Mouse (Mus musculus): ENCODE measurements around the gene Dhrs7. TPM values are rescaled to one million over a fixed set of nuclear protein-coding genes. Genes with fewer than 3 reads are reported as not detected.
A peak's percentile ranks its signal among the peaks of the same experiment; 100 is the strongest.

Dhrs7 gene
- total RNA-seq (2021) (10 to 100 TPM; 54.6 to 65.7 TPM), polyA plus RNA-seq (2012; rRNA removed) (47.9 and 57.7 TPM in 2 replicates)
- long read RNA-seq, transcript Dhrs7-201 (7 exons, 1,385 nt), result major isoform, 53 of 55 reads
- long read RNA-seq, partial matches to known transcripts, result 0 of 55 reads
- long read RNA-seq, other reads (novel, unspliced or antisense), result 1 of 55 reads

GRCm38 (mm10) chr12:72664735-72665337, at the start of gene Dhrs7:
TSS of gene Dhrs7 (minus strand) at chr12:72664909.
- peak; percentile 93 to 96 for DNase-seq
- intact Hi-C loops (cut with DNase I), result loop anchor here (2.0 to 5.0 kb wide), 3 partner anchors 30 to 128 kb away; partner anchors contain the start of genes Pcnx4 and Ppm1a
- 2% methylated on average over 33 of the region's 33 CpGs for WGBS
- H3K4me3 ChIP-seq, result peak within 1 kb of the TSS; percentile 87
- no peaks in the 10 kb centered on the region for H3K36me3 ChIP-seq (ENCODE audit: control insufficient read depth, insufficient read depth, low read length)
- H3K27ac ChIP-seq, result peak within 1 kb of the TSS; percentile 96
- TF ChIP-seq EP300 (IDR thresholded peaks at IDR 0.05; ENCODE audit: insufficient read depth, low read depth, low read length) (peak; percentile 73), POLR2A (IDR thresholded peaks at IDR 0.05; ENCODE audit: insufficient read depth, low read depth, low read length) (peak; percentile 95), CTCF (IDR thresholded peaks at IDR 0.05) (peak; percentile 72)
- peak within 1 kb of the TSS; percentile 82 for H3K9ac ChIP-seq (ENCODE audit: low read depth, low read length)
- H3K79me2 ChIP-seq (replicated peaks; ENCODE audit: control insufficient read depth, insufficient read depth, low read length), result no peaks in the 10 kb centered on the region
- H3K4me1 ChIP-seq (ENCODE audit: control insufficient read depth, insufficient read depth, low read length), result peaks cover 7% of the 10 kb centered on the region
- H3K27me3 ChIP-seq (ENCODE audit: control insufficient read depth, insufficient read depth, low read length), result no peaks in the 10 kb centered on the region

GRCm38 (mm10) chr12:72709981-72710380, 45.3 kb upstream of the Dhrs7 start:
- Histone ChIP-seq H3K9ac (ENCODE audit: low read depth, low read length) (no peak overlapping the region), H3K4me1 (ENCODE audit: control insufficient read depth, insufficient read depth, low read length) (no peaks in the 10 kb centered on the region), H3K27me3 (ENCODE audit: control insufficient read depth, insufficient read depth, low read length) (no peaks in the 10 kb centered on the region), H3K27ac (no peak overlapping the region), H3K79me2 (replicated peaks; ENCODE audit: control insufficient read depth, insufficient read depth, low read length) (no peaks in the 10 kb centered on the region), H3K4me3 (no peak overlapping the region), H3K36me3 (ENCODE audit: control insufficient read depth, insufficient read depth, low read length) (no peaks in the 10 kb centered on the region)
- DNase-seq, result no peak
- no peak for TF ChIP-seq POLR2A (IDR thresholded peaks at IDR 0.05; ENCODE audit: insufficient read depth, low read depth, low read length)
- no peak for TF ChIP-seq EP300 (IDR thresholded peaks at IDR 0.05; ENCODE audit: insufficient read depth, low read depth, low read length)
- TF ChIP-seq CTCF (IDR thresholded peaks at IDR 0.05), result no peak
- intact Hi-C loops (cut with DNase I), result no loop called here
- 96% methylated on average over 3 of the region's 3 CpGs for WGBS

- no peak overlapping the region for H3K27ac ChIP-seq
- no peaks in the 10 kb centered on the region for H3K4me1 ChIP-seq (ENCODE audit: control insufficient read depth, insufficient read depth, low read length)
- H3K79me2 ChIP-seq (replicated peaks; ENCODE audit: control insufficient read depth, insufficient read depth, low read length), result no peaks in the 10 kb centered on the region
- 84% methylated on average over 4 of the region's 4 CpGs for WGBS
- DNase-seq, result no peak
- no peak overlapping the region for H3K4me3 ChIP-seq
- H3K27me3 ChIP-seq (ENCODE audit: control insufficient read depth, insufficient read depth, low read length), result no peaks in the 10 kb centered on the region
- intact Hi-C loops (cut with DNase I), result no loop called here
- no peaks in the 10 kb centered on the region for H3K36me3 ChIP-seq (ENCODE audit: control insufficient read depth, insufficient read depth, low read length)
- no peak overlapping the region for H3K9ac ChIP-seq (ENCODE audit: low read depth, low read length)
- TF ChIP-seq CTCF (IDR thresholded peaks at IDR 0.05) (no peak), POLR2A (IDR thresholded peaks at IDR 0.05; ENCODE audit: insufficient read depth, low read depth, low read length) (no peak), EP300 (IDR thresholded peaks at IDR 0.05; ENCODE audit: insufficient read depth, low read depth, low read length) (no peak)
Measured at GRCm38 (mm10) chr12:72704068-72704467, 39.4 kb upstream of the Dhrs7 start.

GRCm38 (mm10) chr12:72700013-72700412, 35.3 kb upstream of the Dhrs7 start:
- intact Hi-C loops (cut with DNase I), result no loop called here
- Histone ChIP-seq H3K4me3 (no peak overlapping the region), H3K4me1 (ENCODE audit: control insufficient read depth, insufficient read depth, low read length) (no peaks in the 10 kb centered on the region), H3K9ac (ENCODE audit: low read depth, low read length) (no peak overlapping the region), H3K79me2 (replicated peaks; ENCODE audit: control insufficient read depth, insufficient read depth, low read length) (no peaks in the 10 kb centered on the region), H3K27ac (no peak overlapping the region), H3K27me3 (ENCODE audit: control insufficient read depth, insufficient read depth, low read length) (no peaks in the 10 kb centered on the region), H3K36me3 (ENCODE audit: control insufficient read depth, insufficient read depth, low read length) (no peaks in the 10 kb centered on the region)
- TF ChIP-seq CTCF (IDR thresholded peaks at IDR 0.05), result no peak
- TF ChIP-seq POLR2A (IDR thresholded peaks at IDR 0.05; ENCODE audit: insufficient read depth, low read depth, low read length), result no peak
- TF ChIP-seq EP300 (IDR thresholded peaks at IDR 0.05; ENCODE audit: insufficient read depth, low read depth, low read length), result no peak
- WGBS, result 60% methylated on average over 1 of the region's 1 CpGs
- no peak for DNase-seq

- H3K27me3 ChIP-seq (ENCODE audit: control insufficient read depth, insufficient read depth, low read length), result no peaks in the 10 kb centered on the region
- H3K9ac ChIP-seq (ENCODE audit: low read depth, low read length), result no peak overlapping the region
- intact Hi-C loops (cut with DNase I), result loop anchor here (2.0 to 5.0 kb wide), 4 partner anchors 30 to 280 kb away; partner anchors contain the start of gene Dhrs7
- TF ChIP-seq CTCF (IDR thresholded peaks at IDR 0.05) (peak; percentile 67), POLR2A (IDR thresholded peaks at IDR 0.05; ENCODE audit: insufficient read depth, low read depth, low read length) (no peak)
- no peak overlapping the region for H3K4me3 ChIP-seq
- H3K27ac ChIP-seq, result no peak overlapping the region; the same call in 1 of the 2 replicates
- H3K79me2 ChIP-seq (replicated peaks; ENCODE audit: control insufficient read depth, insufficient read depth, low read length), result no peaks in the 10 kb centered on the region
- DNase-seq, result peak; percentile 12 to 32
- H3K36me3 ChIP-seq (ENCODE audit: control insufficient read depth, insufficient read depth, low read length), result no peaks in the 10 kb centered on the region
- WGBS, result 23% methylated on average over 9 of the region's 9 CpGs
- H3K4me1 ChIP-seq (ENCODE audit: control insufficient read depth, insufficient read depth, low read length), result no peaks in the 10 kb centered on the region; the same call in 1 of the 2 replicates
Measured at GRCm38 (mm10) chr12:72694901-72695463, 30.3 kb upstream of the Dhrs7 start.

GRCm38 (mm10) chr12:72694438-72694837, 29.7 kb upstream of the Dhrs7 start:
- TF ChIP-seq CTCF (IDR thresholded peaks at IDR 0.05) (no peak), EP300 (IDR thresholded peaks at IDR 0.05; ENCODE audit: insufficient read depth, low read depth, low read length) (no peak), POLR2A (IDR thresholded peaks at IDR 0.05; ENCODE audit: insufficient read depth, low read depth, low read length) (no peak)
- H3K36me3 ChIP-seq (ENCODE audit: control insufficient read depth, insufficient read depth, low read length), result no peaks in the 10 kb centered on the region
- intact Hi-C loops (cut with DNase I), result loop anchor here (2.0 to 5.0 kb wide), 4 partner anchors 30 to 280 kb away; partner anchors contain the start of gene Dhrs7
- 36% methylated on average over 12 of the region's 12 CpGs for WGBS
- H3K27me3 ChIP-seq (ENCODE audit: control insufficient read depth, insufficient read depth, low read length), result no peaks in the 10 kb centered on the region
- H3K27ac ChIP-seq, result peak overlapping the region; percentile 62
- no peak overlapping the region for H3K9ac ChIP-seq (ENCODE audit: low read depth, low read length)
- H3K79me2 ChIP-seq (replicated peaks; ENCODE audit: control insufficient read depth, insufficient read depth, low read length), result no peaks in the 10 kb centered on the region
- H3K4me3 ChIP-seq, result peak overlapping the region; percentile 23; the same call in 1 of the 2 replicates
- DNase-seq, result peak; percentile 22 to 33
- no peaks in the 10 kb centered on the region; the same call in 1 of the 2 replicates for H3K4me1 ChIP-seq (ENCODE audit: control insufficient read depth, insufficient read depth, low read length)
